Comparison of ENCODE assay signal across 28 mouse cellular contexts in genomic region chr6:51771424-51771823, GRCm38 (mm10).
DNase-seq lines count a peak whose midpoint lies in the region; ATAC-seq and TF ChIP-seq lines count a peak whose summit lies in the region.
"Had no signal": no experiment of that assay in that cellular context is flagged by ENCODE, and none has a peak within 500 bp of the region (broad histone marks: within the 10 kb centered on the region; RNA-seq: fewer than 3 reads in every experiment).

No protein-coding gene starts in this region.

- no peak for ATAC-seq in kidney, postnatal 0 days (replicated peaks; ENCODE audit: low FRiP score, low read depth)
- ATAC-seq in neural tube, embryonic 15.5 days (ENCODE audit: low FRiP score), result no peak
- ATAC-seq in midbrain, embryonic 16.5 days, result no peak
- no peak for ATAC-seq in frontal cortex, adult (ENCODE audit: low TSS enrichment)
- ATAC-seq: CD4-positive, CD25-positive, alpha-beta regulatory T cell, adult 4 months; forebrain, embryonic 14.5 days; forebrain, postnatal 0 days; hindbrain, postnatal 0 days; inflammation-experienced regulatory T-cells, adult 6 months had no signal

- no peak overlapping the region for H3K4me3 ChIP-seq in kidney, postnatal 0 days (replicated peaks; ENCODE audit: low read depth, low read length)
- no peak overlapping the region for H3K4me3 ChIP-seq in neural tube, embryonic 15.5 days (replicated peaks)
- no peak overlapping the region for H3K4me3 ChIP-seq in midbrain, embryonic 16.5 days (ENCODE audit: low read depth, low read length)
- H3K4me3 ChIP-seq: embryonic facial prominence, embryonic 10.5 days; embryonic facial prominence, embryonic 13.5 days; erythroblast, embryonic 14.5 days; forebrain, embryonic 10.5 days; hindbrain, embryonic 10.5 days; hindbrain, embryonic 13.5 days had no signal

- H3K4me2 ChIP-seq in kidney, postnatal 0 days (ENCODE audit: low read length), result no peak overlapping the region
- no peak overlapping the region for H3K4me2 ChIP-seq in neural tube, embryonic 15.5 days
- no peak overlapping the region for H3K4me2 ChIP-seq in midbrain, embryonic 16.5 days (ENCODE audit: low read length)
- H3K4me2 ChIP-seq: embryonic facial prominence, embryonic 13.5 days; heart, embryonic 11.5 days; hindbrain, embryonic 13.5 days had no signal

- no peak overlapping the region for H3K9ac ChIP-seq in kidney, postnatal 0 days (ENCODE audit: low read depth, low read length)
- no peak overlapping the region for H3K9ac ChIP-seq in neural tube, embryonic 15.5 days (replicated peaks)
- no peak overlapping the region for H3K9ac ChIP-seq in midbrain, embryonic 16.5 days (ENCODE audit: low read depth, low read length)
- H3K9ac ChIP-seq: embryonic facial prominence, embryonic 13.5 days; forebrain, postnatal 0 days; hindbrain, embryonic 13.5 days had no signal

- 0 out of 2 replicates have a peak, but pooled peaks cover 11% of the 10 kb centered on the region for H3K4me1 ChIP-seq in kidney, postnatal 0 days (replicated peaks; ENCODE audit: insufficient read depth, low read length)
- peaks cover 10% of the 10 kb centered on the region for H3K4me1 ChIP-seq in neural tube, embryonic 15.5 days
- H3K4me1 ChIP-seq in midbrain, embryonic 16.5 days (ENCODE audit: control insufficient read depth, insufficient read depth, low read length), result peaks cover 18% of the 10 kb centered on the region

- DNase-seq in kidney, postnatal 0 days (ENCODE audit: low spot score), result peak; percentile 18
- DNase-seq in kidney, adult 18-20 months, result no peak
- peak; percentile 23 for DNase-seq in neural tube, embryonic 10.5 days (ENCODE audit: extremely low spot score, low spot score)
- DNase-seq in fat pad, adult 2 months (ENCODE audit: extremely low read depth, low read depth, low spot score), result peak; percentile 63
- peak; percentile 41 for DNase-seq in mesoderm, embryonic 11.5 days (ENCODE audit: low read depth, low spot score)
- DNase-seq: adrenal gland, adult 2 months; adrenal gland, postnatal 14 days; cerebellum, adult 11 months; cerebellum, adult 2 months; cerebellum, adult 9-11 months; cerebellum, postnatal 25 days; forebrain, postnatal 0 days; gastrocnemius, postnatal 36 days; heart, postnatal 36 days had no signal

- WGBS in kidney, postnatal 0 days, result 12% methylated on average over 11 of the region's 11 CpGs
- 25% methylated on average over 11 of the region's 11 CpGs for WGBS in neural tube, embryonic 15.5 days
- 80% methylated on average over 11 of the region's 11 CpGs for WGBS in midbrain, embryonic 16.5 days

- H3K27ac ChIP-seq in kidney, postnatal 0 days, result no peak overlapping the region
- no peak overlapping the region for H3K27ac ChIP-seq in neural tube, embryonic 15.5 days (replicated peaks)
- H3K27ac ChIP-seq in midbrain, embryonic 16.5 days (ENCODE audit: low read length), result no peak overlapping the region
- H3K27ac ChIP-seq: embryonic facial prominence, embryonic 10.5 days; embryonic facial prominence, embryonic 13.5 days; forebrain, embryonic 10.5 days; hindbrain, embryonic 10.5 days; hindbrain, postnatal 0 days had no signal

- no peaks in the 10 kb centered on the region for H3K36me3 ChIP-seq in kidney, postnatal 0 days (ENCODE audit: insufficient read depth, low read length)
- H3K36me3 ChIP-seq in neural tube, embryonic 15.5 days, result no peaks in the 10 kb centered on the region
- H3K36me3 ChIP-seq in midbrain, embryonic 16.5 days (ENCODE audit: control insufficient read depth, insufficient read depth, low read length), result no peaks in the 10 kb centered on the region
- H3K36me3 ChIP-seq: embryonic facial prominence, embryonic 10.5 days; embryonic facial prominence, embryonic 13.5 days; forebrain, embryonic 10.5 days; hindbrain, embryonic 10.5 days; hindbrain, embryonic 13.5 days had no signal

- no peaks in the 10 kb centered on the region for H3K9me3 ChIP-seq in kidney, postnatal 0 days (replicated peaks; ENCODE audit: low read length)
- no peaks in the 10 kb centered on the region for H3K9me3 ChIP-seq in neural tube, embryonic 15.5 days (replicated peaks)
- H3K9me3 ChIP-seq in midbrain, embryonic 16.5 days (replicated peaks; ENCODE audit: control insufficient read depth, low read length, poor library complexity, severe bottlenecking), result no peaks in the 10 kb centered on the region
- H3K9me3 ChIP-seq: embryonic facial prominence, embryonic 10.5 days; embryonic facial prominence, embryonic 13.5 days; forebrain, embryonic 10.5 days; hindbrain, embryonic 10.5 days; hindbrain, embryonic 13.5 days had no signal

- no peak for TF ChIP-seq CTCF in kidney, postnatal 0 days (IDR thresholded peaks at IDR 0.05; ENCODE audit: low read depth)

- H3K27me3 ChIP-seq in kidney, postnatal 0 days (ENCODE audit: insufficient read depth, low read length), result no peaks in the 10 kb centered on the region
- H3K27me3 ChIP-seq in neural tube, embryonic 15.5 days (replicated peaks), result peaks cover 16% of the 10 kb centered on the region; the same call in 1 of the 2 replicates
- no peaks in the 10 kb centered on the region for H3K27me3 ChIP-seq in midbrain, embryonic 16.5 days (ENCODE audit: control insufficient read depth, insufficient read depth, low read depth, low read length)
- H3K27me3 ChIP-seq: hindbrain, embryonic 13.5 days had no signal
